Mouse (Mus musculus) gastrocnemius, adult 2 months (tissue): ENCODE data around the gene Cpn1. TPM values are rescaled to one million over a fixed set of nuclear protein-coding genes. Genes with fewer than 3 reads are reported as not detected.
A peak's percentile ranks its signal among the peaks of the same experiment; 100 is the strongest.

Source experiments
- DNase-seq: peaks from one replicate; pipeline ENCODE4 v3.0.0; 2022
- H3K27ac ChIP-seq: fragments of 200-600 bp; 2 replicates; pipeline ENCODE4 v1.8.1; 2022; ENCODE audit warnings: mild to moderate bottlenecking
- H3K4me3 ChIP-seq: fragments of 200-600 bp; 2 replicates; pipeline ENCODE4 v1.8.1; 2022; ENCODE audit warnings: mild to moderate bottlenecking, moderate library complexity
- CTCF ChIP-seq: fragments of 200-600 bp; IDR thresholded peaks from 2 replicates; pipeline ENCODE4 v1.8.1; 2022; ENCODE audit warnings: antibody characterized with exemption, mild to moderate bottlenecking, moderate library complexity
- intact Hi-C: fragments of 180-260 bp; cut with DNase I; formaldehyde crosslinking; loops from one replicate; pipeline ENCODE4 v1.15.1; 2025
- total RNA-seq, 2 experiments: library from RNA; stranded (reverse); gene quantifications; 2 replicates each; pipeline ENCODE4 v1.2.3; 2021

Gene Cpn1
- total RNA-seq, 2 experiments from 2014 or later = not detected

GRCm38 (mm10) chr19:43949111-43949810 is 37.1 kb downstream of the Cpn1 start:
- no peak for DNase-seq
- no peak overlapping the region for H3K27ac ChIP-seq
- intact Hi-C loops = no loop called here

GRCm38 (mm10) chr19:43944566-43944965 is 41.8 kb downstream of the Cpn1 start:
- no peak for TF ChIP-seq CTCF
- intact Hi-C loops = no loop called here
- Histone ChIP-seq H3K27ac (no peak overlapping the region), H3K4me3 (no peak overlapping the region)
- DNase-seq = no peak

More at GRCm38 (mm10) chr19:43949111-43949810, 37.1 kb downstream of the Cpn1 start:
- no peak for TF ChIP-seq CTCF
- H3K4me3 ChIP-seq = no peak overlapping the region

- DNase-seq = no peak
- no peak overlapping the region for H3K27ac ChIP-seq
- intact Hi-C loops = no loop called here
- H3K4me3 ChIP-seq = no peak overlapping the region
- TF ChIP-seq CTCF = no peak
Measured at GRCm38 (mm10) chr19:43943076-43943475, 43.3 kb downstream of the Cpn1 start.

- peak within 1 kb of the TSS; percentile 89 for H3K4me3 ChIP-seq
- DNase-seq = peak; percentile 94
- peak within 1 kb of the TSS; percentile 90 for H3K27ac ChIP-seq
- peak; percentile 90 for TF ChIP-seq CTCF
- intact Hi-C loops = loop anchor here (1.0 to 5.0 kb wide), 3 partner anchors 61 to 108 kb away; no protein-coding TSS in a partner anchor
Measured at GRCm38 (mm10) chr19:43939769-43940689, 46.3 kb downstream of the Cpn1 start, which contains the start of gene Dnmbp. Gene Dnmbp (minus strand): TSS chr19:43940191.

GRCm38 (mm10) chr19:43939171-43939768 is 47.1 kb downstream of the Cpn1 start:
- H3K27ac ChIP-seq = peak overlapping the region; percentile 90
- intact Hi-C loops = loop anchor here (1.0 to 5.0 kb wide), 2 partner anchors 60 to 87 kb away; no protein-coding TSS in a partner anchor
- no peak for DNase-seq
- TF ChIP-seq CTCF = no peak
- H3K4me3 ChIP-seq = peak overlapping the region; percentile 89

DNA sequence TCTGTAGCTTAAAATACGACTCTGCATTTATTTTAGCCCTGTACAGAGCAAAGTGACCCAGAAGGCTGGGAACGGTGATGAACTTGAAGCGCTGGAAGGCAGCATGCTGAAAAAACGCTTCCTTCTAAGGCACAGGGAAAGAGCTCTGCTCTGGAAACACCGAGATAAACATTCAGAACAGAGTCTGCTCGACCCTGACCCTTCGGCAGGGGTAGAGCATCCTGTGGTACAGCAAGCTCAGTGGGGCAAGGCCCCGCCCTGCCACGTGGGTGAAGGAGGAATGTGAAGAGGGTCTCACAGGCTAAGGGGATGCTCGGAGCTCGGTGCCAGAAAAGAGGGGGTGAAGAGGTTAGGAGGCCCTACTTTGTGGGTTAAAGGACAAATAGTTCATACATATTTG is 48.0 kb downstream of the Cpn1 start:
- TF ChIP-seq CTCF = no peak
- peak overlapping the region; percentile 90 for H3K27ac ChIP-seq
- intact Hi-C loops = loop anchor here (5.0 kb wide), 1 partner anchor 86 kb away; no protein-coding TSS in a partner anchor

DNA sequence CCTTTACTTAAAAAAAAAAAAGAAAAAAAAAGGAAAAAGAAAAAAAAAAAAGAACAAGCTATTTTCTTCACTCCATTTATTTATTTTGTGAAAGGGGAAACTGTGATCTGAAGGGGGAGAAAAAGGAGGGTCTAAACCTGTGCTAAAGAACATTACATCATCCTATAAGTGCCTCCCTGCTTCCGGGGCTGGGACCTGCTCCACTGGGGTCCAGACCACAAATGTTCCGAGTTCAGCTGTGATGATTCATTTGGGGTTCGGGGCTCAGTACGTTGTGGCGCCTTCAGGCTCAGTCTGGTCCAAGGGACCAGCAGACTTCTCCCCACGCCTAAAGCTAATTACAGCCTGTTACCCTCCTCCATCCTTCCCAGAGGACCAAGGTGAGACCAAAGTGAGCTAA is 55.4 kb downstream of the Cpn1 start:
- DNase-seq = no peak
- no peak for TF ChIP-seq CTCF
- Histone ChIP-seq H3K27ac (no peak overlapping the region), H3K4me3 (no peak overlapping the region)
- intact Hi-C loops = no loop called here

More for the DNA sequence above, 48.0 kb downstream of the Cpn1 start:
- no peak for DNase-seq
- H3K4me3 ChIP-seq = peak overlapping the region; percentile 89

DNA sequence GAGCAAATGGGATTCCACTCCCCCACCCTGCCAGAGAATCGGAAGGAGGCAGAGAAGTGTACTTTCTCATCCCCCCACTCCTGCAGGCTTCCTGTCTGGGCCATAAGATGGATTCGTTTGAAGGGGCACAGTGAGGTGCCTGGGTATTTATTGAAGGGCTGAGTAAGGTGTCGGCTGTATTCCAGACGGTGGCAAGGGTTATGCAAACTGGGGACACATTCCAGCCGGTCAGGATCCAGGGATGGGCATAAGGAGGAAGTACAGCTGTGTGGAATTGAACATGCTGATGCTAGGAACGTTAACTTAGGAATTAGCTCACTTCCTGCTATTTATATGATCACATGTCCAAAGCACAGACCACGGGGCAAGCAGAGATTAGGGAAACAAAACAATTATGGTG is 56.0 kb downstream of the Cpn1 start:
- no peak overlapping the region; the same call in 1 of the 2 replicates for H3K27ac ChIP-seq
- TF ChIP-seq CTCF = no peak
- intact Hi-C loops = no loop called here
- H3K4me3 ChIP-seq = no peak overlapping the region
- DNase-seq = no peak

DNA sequence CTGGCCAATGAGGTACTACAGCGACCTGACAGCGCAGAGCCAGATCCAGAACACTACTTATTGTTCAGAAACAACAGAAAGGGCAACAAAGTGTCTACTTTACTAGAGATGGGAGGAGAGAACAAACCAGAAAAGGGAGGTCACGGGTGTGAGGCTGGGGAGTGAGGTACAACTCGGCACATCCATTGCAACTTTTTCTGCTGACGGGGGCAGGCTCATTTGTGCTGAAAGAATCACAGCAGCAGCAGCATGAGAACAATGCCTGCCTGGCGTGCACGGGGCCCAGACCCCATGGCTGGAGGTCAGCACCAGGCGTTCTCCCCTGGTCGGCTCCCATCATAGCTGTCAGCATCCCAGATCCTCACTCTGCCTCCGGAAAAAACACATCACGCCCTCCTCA is 56.5 kb downstream of the Cpn1 start:
- DNase-seq = no peak
- no peak overlapping the region for H3K4me3 ChIP-seq
- H3K27ac ChIP-seq = no peak overlapping the region; the same call in 1 of the 2 replicates
- no peak for TF ChIP-seq CTCF
- intact Hi-C loops = no loop called here

DNA sequence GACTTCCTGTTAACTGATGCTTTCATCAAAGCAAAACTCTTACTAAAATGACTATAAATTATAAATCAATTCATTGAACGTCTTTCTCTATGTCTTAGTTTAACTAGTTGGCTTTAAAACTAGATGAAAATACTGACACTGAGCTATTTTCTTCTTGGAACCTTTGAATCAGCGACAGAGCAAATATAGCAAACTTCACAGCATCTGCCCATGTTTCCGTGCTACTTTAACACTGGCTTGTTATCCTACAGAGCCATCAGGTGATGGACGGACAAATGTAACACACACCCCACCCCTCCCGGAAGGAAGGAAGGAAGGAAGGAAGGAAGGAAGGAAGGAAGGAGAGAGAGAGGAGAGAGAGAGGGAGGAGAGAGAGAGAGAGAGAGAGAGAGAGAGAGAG is 58.4 kb downstream of the Cpn1 start:
- H3K27ac ChIP-seq = no peak overlapping the region
- intact Hi-C loops = no loop called here
- no peak for DNase-seq
- TF ChIP-seq CTCF = no peak
- H3K4me3 ChIP-seq = no peak overlapping the region

DNA sequence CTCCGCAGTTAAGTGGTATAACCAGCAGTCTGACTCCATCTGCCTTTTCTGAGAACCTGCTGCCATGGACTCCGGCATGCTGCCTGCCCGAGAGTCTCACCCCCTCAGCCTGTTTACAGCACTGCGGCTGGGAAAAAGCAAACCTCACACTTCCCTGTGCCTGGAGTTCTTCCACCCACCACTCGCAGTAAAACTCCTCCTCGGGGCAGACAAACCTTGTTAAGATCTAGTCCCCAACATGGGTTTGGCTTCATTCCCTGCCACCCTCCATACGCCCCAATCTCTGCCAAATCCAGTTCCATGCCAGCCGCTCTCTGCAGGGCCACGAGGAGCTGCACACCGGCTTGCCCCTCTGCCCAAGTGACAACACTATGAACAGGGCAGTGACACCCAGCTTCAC is 59.3 kb downstream of the Cpn1 start:
- peak; percentile 31 for DNase-seq
- intact Hi-C loops = no loop called here
- Histone ChIP-seq H3K4me3 (0 out of 2 replicates have a peak overlapping the region, but pooled peaks have one; percentile 15), H3K27ac (peak overlapping the region; percentile 60)
- no peak for TF ChIP-seq CTCF
